Mouse (Mus musculus) MEL (cell line): Measurements from ENCODE around the gene Zfp827.

Experiments
- BHLHE40 ChIP-seq: IDR thresholded peaks from 2 replicates; pipeline ENCODE4 v1.6.1; 2012; ENCODE audit warnings: low read depth, mild to moderate bottlenecking, inconsistent platforms, low read length, improper control_type of control experiment, borderline replicate concordance
- CTCF ChIP-seq, 3 experiments: IDR thresholded peaks in 2 of 3; conservative IDR thresholded peaks in 1 of 3; 2 replicates each; pipeline ENCODE4 v1.5.1; 2011 to 2012; ENCODE audit warnings: low read length in 3 of 3, low read depth in 2 of 3, mild to moderate bottlenecking in 2 of 3, improper control_type of control experiment in 1 of 3, inconsistent platforms in 1 of 3, mixed read lengths in 1 of 3, moderate library complexity in 1 of 3; ENCODE audit not compliant: control insufficient read depth in 1 of 3, insufficient read depth in 1 of 3, poor library complexity in 1 of 3, severe bottlenecking in 1 of 3
- EP300 ChIP-seq, 2 experiments: IDR thresholded peaks; 2 replicates each; pipeline ENCODE4 v1.6.1; 2011; ENCODE audit warnings: improper control_type of control experiment in 2 of 2, low read length in 2 of 2, low read depth in 1 of 2, mild to moderate bottlenecking in 1 of 2
- GATA1 ChIP-seq: IDR thresholded peaks from 2 replicates; pipeline ENCODE4 v1.6.1; 2011; ENCODE audit warnings: low read depth, low read length, improper control_type of control experiment
- MAFK ChIP-seq: IDR thresholded peaks from 2 replicates; pipeline ENCODE4 v1.6.1; 2011; ENCODE audit warnings: low read depth, mild to moderate bottlenecking, low read length, improper control_type of control experiment, borderline replicate concordance
- NELFE ChIP-seq: IDR thresholded peaks from 2 replicates; pipeline ENCODE4 v1.6.1; 2011; ENCODE audit warnings: low read depth, low read length, improper control_type of control experiment
- POLR2A ChIP-seq, 2 experiments: IDR thresholded peaks; 2 replicates each; pipeline ENCODE4 v1.6.1; 2011 to 2012; ENCODE audit warnings: low read length in 2 of 2, mild to moderate bottlenecking in 2 of 2, control low read depth in 1 of 2, improper control_type of control experiment in 1 of 2, low read depth in 1 of 2, moderate library complexity in 1 of 2; ENCODE audit not compliant: control insufficient read depth in 1 of 2, insufficient read depth in 1 of 2, poor library complexity in 1 of 2
- RAD21 ChIP-seq: IDR thresholded peaks from 2 replicates; pipeline ENCODE4 v1.6.1; 2011; ENCODE audit warnings: mild to moderate bottlenecking, low read depth, low read length, improper control_type of control experiment
- TAL1 ChIP-seq: IDR thresholded peaks from 2 replicates; pipeline ENCODE4 v1.6.1; 2012; ENCODE audit warnings: mild to moderate bottlenecking, inconsistent platforms, low read length, moderate library complexity, mixed read lengths
- TBP ChIP-seq: IDR thresholded peaks from 2 replicates; pipeline ENCODE4 v1.8.0; 2011; ENCODE audit warnings: low read depth, low read length, improper control_type of control experiment
- TCF12 ChIP-seq: IDR thresholded peaks from 2 replicates; pipeline ENCODE4 v1.6.1; 2014; ENCODE audit warnings: low read depth, mild to moderate bottlenecking, inconsistent platforms, low read length, improper control_type of control experiment, moderate library complexity
- ZNF384 ChIP-seq: IDR thresholded peaks from 2 replicates; pipeline ENCODE4 v1.6.1; 2012; ENCODE audit warnings: low read depth, mild to moderate bottlenecking, inconsistent platforms, low read length, improper control_type of control experiment

- no peak for TF ChIP-seq TBP
- no peak for TF ChIP-seq RAD21
- no peak for TF ChIP-seq EP300 (IDR thresholded peaks at IDR 0.05; ENCODE audit: low read depth in 1 of 2, low read length in 2 of 2)
- TF ChIP-seq CTCF (IDR thresholded peaks at IDR 0.05 in 2 of 3, conservative IDR thresholded peaks at IDR 0.05 in 1 of 3; ENCODE audit: control insufficient read depth in 1 of 3, insufficient read depth in 1 of 3, low read depth in 2 of 3, low read length in 3 of 3, poor library complexity in 1 of 3, severe bottlenecking in 1 of 3), result no peak
- no peak for TF ChIP-seq POLR2A (IDR thresholded peaks at IDR 0.05; ENCODE audit: control insufficient read depth in 1 of 2, insufficient read depth in 1 of 2, low read depth in 1 of 2, low read length in 2 of 2, poor library complexity in 1 of 2)
- TF ChIP-seq TAL1, result no peak
- no peak for TF ChIP-seq MAFK
- TF ChIP-seq ZNF384, result no peak
- TF ChIP-seq GATA1, result no peak
- TF ChIP-seq TCF12, result no peak
- no peak for TF ChIP-seq NELFE
- TF ChIP-seq BHLHE40, result no peak
Measured at GRCm38 (mm10) chr8:79153637-79154036, 125.4 kb downstream of the Zfp827 start.
